Mouse (Mus musculus): ENCODE data around the gene Snx8. TPM values are rescaled to one million over a fixed set of nuclear protein-coding genes. Genes with fewer than 3 reads are reported as not detected.

The Snx8 gene
- polyA plus RNA-seq, 1 experiment, result 77.5 TPM

DNA sequence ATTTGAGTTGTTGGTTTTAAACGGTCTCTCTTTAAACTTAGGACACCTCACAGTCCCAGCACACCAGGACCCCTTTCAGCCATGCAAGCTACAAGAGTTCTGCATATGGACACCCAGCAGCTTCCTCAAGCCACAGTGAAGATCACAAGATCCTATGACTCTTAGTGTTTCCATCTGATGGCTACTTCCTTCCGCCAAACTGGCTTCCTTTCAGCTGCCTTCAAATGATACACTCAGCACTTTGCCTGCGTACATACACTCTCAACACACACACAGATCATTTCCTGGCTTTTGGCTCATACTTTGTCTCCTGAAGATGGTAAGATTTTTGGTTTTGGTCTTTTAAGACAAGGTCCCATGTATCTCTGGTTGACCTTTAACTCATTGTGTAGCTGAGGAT, 3.6 kb upstream of the Snx8 start:
- Histone ChIP-seq H3K27ac (ENCODE audit: insufficient read depth, low read depth, low read length) (no peak overlapping the region), H3K4me3 (ENCODE audit: insufficient read depth, low read depth, low read length) (no peak overlapping the region), H3K4me1 (ENCODE audit: control insufficient read depth, insufficient read depth, low read length) (peaks cover 5% of the 10 kb centered on the region), H3K36me3 (ENCODE audit: control insufficient read depth, insufficient read depth, low read length) (no peaks in the 10 kb centered on the region), H3K27me3 (replicated peaks; ENCODE audit: control insufficient read depth, insufficient read depth, low read length) (no peaks in the 10 kb centered on the region)
- no peak for DNase-seq
- 71% methylated on average over 3 of the region's 3 CpGs for WGBS
- TF ChIP-seq POLR2A (IDR thresholded peaks at IDR 0.05; ENCODE audit: low read depth, low read length) (no peak), CTCF (conservative IDR thresholded peaks at IDR 0.05; ENCODE audit: insufficient read depth, insufficient read length, low read depth, low read length) (no peak)

DNA sequence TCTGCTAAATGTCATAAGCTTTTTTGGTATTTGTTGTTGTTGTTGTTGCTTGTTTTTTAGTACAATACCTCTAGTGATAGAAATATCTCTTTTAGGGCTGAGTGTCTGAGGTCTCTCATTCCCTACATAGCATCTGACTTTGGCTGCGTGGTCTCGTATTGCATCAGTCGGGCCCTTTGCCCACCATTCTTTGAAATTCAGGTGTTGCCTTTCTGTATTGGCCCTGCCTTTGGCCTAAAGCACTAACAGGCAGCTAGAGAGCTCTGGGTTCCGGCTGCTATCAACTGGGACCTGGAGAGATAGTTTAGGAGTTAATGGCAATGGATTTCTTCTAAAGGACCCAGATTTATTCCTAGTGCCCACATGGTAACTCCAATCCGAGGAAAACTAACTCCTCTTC, 2.9 kb upstream of the Snx8 start:
- Histone ChIP-seq H3K27ac (ENCODE audit: insufficient read depth, low read depth, low read length) (no peak overlapping the region), H3K36me3 (ENCODE audit: control insufficient read depth, insufficient read depth, low read length) (no peaks in the 10 kb centered on the region), H3K27me3 (replicated peaks; ENCODE audit: control insufficient read depth, insufficient read depth, low read length) (no peaks in the 10 kb centered on the region), H3K4me3 (ENCODE audit: insufficient read depth, low read depth, low read length) (no peak overlapping the region), H3K4me1 (ENCODE audit: control insufficient read depth, insufficient read depth, low read length) (peaks cover 13% of the 10 kb centered on the region)
- TF ChIP-seq POLR2A (IDR thresholded peaks at IDR 0.05; ENCODE audit: low read depth, low read length) (no peak), CTCF (conservative IDR thresholded peaks at IDR 0.05; ENCODE audit: insufficient read depth, insufficient read length, low read depth, low read length) (no peak)
- DNase-seq, result no peak
- WGBS, result 88% methylated on average over 5 of the region's 5 CpGs

DNA sequence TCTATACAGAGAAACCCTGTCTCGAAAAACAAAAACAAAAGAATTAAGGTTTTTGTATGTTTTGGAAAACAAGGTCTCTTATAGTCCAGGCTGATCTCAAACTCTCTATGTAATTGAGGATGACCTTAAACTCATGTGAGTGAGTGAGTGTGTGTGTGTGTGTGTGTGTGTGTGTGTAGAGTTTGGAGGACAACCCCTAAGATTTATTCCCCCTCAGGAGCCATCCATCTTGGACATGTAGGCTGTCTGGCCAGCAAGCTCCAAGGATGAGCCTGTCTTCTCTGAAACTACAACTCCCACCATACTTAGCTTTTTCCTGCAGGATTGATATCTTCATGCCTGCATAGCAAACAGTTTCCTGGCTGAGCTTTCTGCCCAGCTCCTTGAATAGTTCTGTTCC, 2.4 kb upstream of the Snx8 start:
- H3K36me3 ChIP-seq (ENCODE audit: control insufficient read depth, insufficient read depth, low read length), result no peaks in the 10 kb centered on the region

GRCm38 (mm10) chr5:140389647-140390046, 585 bp upstream of the Snx8 start:
- Histone ChIP-seq H3K27ac (ENCODE audit: insufficient read depth, low read depth, low read length) (no peak overlapping the region), H3K36me3 (ENCODE audit: control insufficient read depth, insufficient read depth, low read length) (no peaks in the 10 kb centered on the region), H3K4me3 (ENCODE audit: insufficient read depth, low read depth, low read length) (peak overlapping the region; percentile 42), H3K27me3 (replicated peaks; ENCODE audit: control insufficient read depth, insufficient read depth, low read length) (no peaks in the 10 kb centered on the region), H3K4me1 (ENCODE audit: control insufficient read depth, insufficient read depth, low read length) (peaks cover 23% of the 10 kb centered on the region)
- DNase-seq, result no peak
- 56% methylated on average over 3 of the region's 3 CpGs for WGBS
- TF ChIP-seq POLR2A (IDR thresholded peaks at IDR 0.05; ENCODE audit: low read depth, low read length), result no peak
- no peak for TF ChIP-seq CTCF (conservative IDR thresholded peaks at IDR 0.05; ENCODE audit: insufficient read depth, insufficient read length, low read depth, low read length)

More for the DNA sequence above, 2.4 kb upstream of the Snx8 start:
- TF ChIP-seq POLR2A (IDR thresholded peaks at IDR 0.05; ENCODE audit: low read depth, low read length), result no peak
- no peak for TF ChIP-seq CTCF (conservative IDR thresholded peaks at IDR 0.05; ENCODE audit: insufficient read depth, insufficient read length, low read depth, low read length)
- H3K27me3 ChIP-seq (replicated peaks; ENCODE audit: control insufficient read depth, insufficient read depth, low read length), result no peaks in the 10 kb centered on the region
- 75% methylated on average over 1 of the region's 1 CpGs for WGBS
- DNase-seq, result no peak
- peaks cover 18% of the 10 kb centered on the region for H3K4me1 ChIP-seq (ENCODE audit: control insufficient read depth, insufficient read depth, low read length)
- no peak overlapping the region for H3K4me3 ChIP-seq (ENCODE audit: insufficient read depth, low read depth, low read length)
- H3K27ac ChIP-seq (ENCODE audit: insufficient read depth, low read depth, low read length), result no peak overlapping the region

- Histone ChIP-seq H3K4me1 (ENCODE audit: control insufficient read depth, insufficient read depth, low read length) (peaks cover 35% of the 10 kb centered on the region), H3K27me3 (replicated peaks; ENCODE audit: control insufficient read depth, insufficient read depth, low read length) (no peaks in the 10 kb centered on the region), H3K36me3 (ENCODE audit: control insufficient read depth, insufficient read depth, low read length) (no peaks in the 10 kb centered on the region), H3K4me3 (ENCODE audit: insufficient read depth, low read depth, low read length) (peak overlapping the region; percentile 63), H3K27ac (ENCODE audit: insufficient read depth, low read depth, low read length) (peak overlapping the region; percentile 33; the same call in 1 of the 2 replicates)
- TF ChIP-seq CTCF (conservative IDR thresholded peaks at IDR 0.05; ENCODE audit: insufficient read depth, insufficient read length, low read depth, low read length), result no peak
- no peak for TF ChIP-seq POLR2A (IDR thresholded peaks at IDR 0.05; ENCODE audit: low read depth, low read length)
- DNase-seq, result peak; percentile 56
- WGBS, result 49% methylated on average over 12 of the region's 12 CpGs
Observed at GRCm38 (mm10) chr5:140387816-140388510, 1.1 kb downstream of the Snx8 start.

DNA sequence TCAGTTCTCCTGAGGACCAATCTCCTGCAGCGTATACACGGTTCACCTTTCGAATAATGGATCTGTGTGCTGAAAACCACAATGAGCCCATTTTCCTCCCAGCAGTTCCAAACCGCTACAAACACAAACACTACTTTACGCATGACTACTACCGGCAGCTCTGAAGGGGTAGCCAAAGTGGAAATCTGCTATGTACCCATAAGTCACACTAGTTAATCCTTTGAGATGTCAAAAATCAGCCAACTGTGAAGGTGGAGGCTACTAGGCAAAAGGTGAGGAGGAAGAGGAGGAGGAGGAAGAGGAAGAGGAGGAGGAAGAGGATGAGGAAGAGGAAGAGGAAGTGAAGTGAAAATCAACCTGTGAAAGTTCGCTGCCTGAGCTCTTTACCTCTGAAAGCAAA, 1.8 kb downstream of the Snx8 start:
- no peaks in the 10 kb centered on the region for H3K27me3 ChIP-seq (replicated peaks; ENCODE audit: control insufficient read depth, insufficient read depth, low read length)
- no peak for TF ChIP-seq POLR2A (IDR thresholded peaks at IDR 0.05; ENCODE audit: low read depth, low read length)
- TF ChIP-seq CTCF (conservative IDR thresholded peaks at IDR 0.05; ENCODE audit: insufficient read depth, insufficient read length, low read depth, low read length), result no peak
- WGBS, result 40% methylated on average over 7 of the region's 7 CpGs
- no peaks in the 10 kb centered on the region for H3K36me3 ChIP-seq (ENCODE audit: control insufficient read depth, insufficient read depth, low read length)
- DNase-seq, result peak; percentile 59
- H3K4me3 ChIP-seq (ENCODE audit: insufficient read depth, low read depth, low read length), result peak overlapping the region; percentile 6; the same call in 1 of the 2 replicates
- peaks cover 38% of the 10 kb centered on the region for H3K4me1 ChIP-seq (ENCODE audit: control insufficient read depth, insufficient read depth, low read length)
- H3K27ac ChIP-seq (ENCODE audit: insufficient read depth, low read depth, low read length), result peak overlapping the region; percentile 33

DNA sequence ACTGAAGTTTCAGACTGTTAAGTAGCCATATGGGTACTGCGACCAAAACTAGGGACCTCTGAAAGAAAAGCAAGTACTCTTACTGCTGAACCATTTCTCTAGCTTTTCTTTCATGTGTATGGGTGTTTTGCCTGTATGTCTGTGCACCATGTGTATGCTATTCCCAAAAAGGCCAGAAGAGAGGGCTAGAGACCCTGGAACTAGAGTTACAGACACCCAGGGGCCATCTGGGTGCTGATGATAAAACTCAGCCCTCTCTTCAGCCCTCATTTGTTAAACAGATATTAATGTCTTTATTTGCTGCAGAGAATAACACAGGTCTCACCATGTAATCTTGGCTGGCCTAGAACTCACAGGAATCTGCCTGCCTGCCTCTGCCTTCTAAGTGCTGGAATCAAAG, 4.6 kb downstream of the Snx8 start:
- H3K27me3 ChIP-seq (replicated peaks; ENCODE audit: control insufficient read depth, insufficient read depth, low read length), result no peaks in the 10 kb centered on the region
- H3K4me3 ChIP-seq (ENCODE audit: insufficient read depth, low read depth, low read length), result no peak overlapping the region
- no peak overlapping the region for H3K27ac ChIP-seq (ENCODE audit: insufficient read depth, low read depth, low read length)
- TF ChIP-seq POLR2A (IDR thresholded peaks at IDR 0.05; ENCODE audit: low read depth, low read length), result no peak
- no peak for TF ChIP-seq CTCF (conservative IDR thresholded peaks at IDR 0.05; ENCODE audit: insufficient read depth, insufficient read length, low read depth, low read length)
- peaks cover 47% of the 10 kb centered on the region for H3K4me1 ChIP-seq (ENCODE audit: control insufficient read depth, insufficient read depth, low read length)
- no peaks in the 10 kb centered on the region for H3K36me3 ChIP-seq (ENCODE audit: control insufficient read depth, insufficient read depth, low read length)
- 82% methylated on average over 1 of the region's 1 CpGs for WGBS
- no peak for DNase-seq
